Mouse (Mus musculus): Measurements from ENCODE around the gene Cbx5. TPM values are rescaled to one million over a fixed set of nuclear protein-coding genes. Genes with fewer than 3 reads are reported as not detected.

Gene Cbx5
- polyA plus RNA-seq, 1 experiment, result 221 TPM

GRCm38 (mm10) chr15:103202088-103202793 lies 37.4 kb downstream of the Cbx5 start:
- H3K4me1 ChIP-seq (ENCODE audit: control insufficient read depth, insufficient read depth, low read length), result no peaks in the 10 kb centered on the region
- WGBS, result 42% methylated on average over 6 of the region's 6 CpGs
- no peak for TF ChIP-seq CTCF (IDR thresholded peaks at IDR 0.05; ENCODE audit: insufficient read depth, low read depth, low read length)
- TF ChIP-seq POLR2A (IDR thresholded peaks at IDR 0.05; ENCODE audit: insufficient read depth, low read depth, low read length), result no peak
- no peak overlapping the region for H3K4me3 ChIP-seq (ENCODE audit: insufficient read depth, low read depth, low read length)
- H3K27ac ChIP-seq (ENCODE audit: insufficient read depth, low read depth, low read length), result peak overlapping the region; percentile 56; the same call in 1 of the 2 replicates

GRCm38 (mm10) chr15:103197785-103198184 lies 41.8 kb downstream of the Cbx5 start:
- Histone ChIP-seq H3K4me3 (ENCODE audit: insufficient read depth, low read depth, low read length) (no peak overlapping the region), H3K4me1 (ENCODE audit: control insufficient read depth, insufficient read depth, low read length) (no peaks in the 10 kb centered on the region), H3K27ac (ENCODE audit: insufficient read depth, low read depth, low read length) (no peak overlapping the region)
- TF ChIP-seq CTCF (IDR thresholded peaks at IDR 0.05; ENCODE audit: insufficient read depth, low read depth, low read length) (no peak), POLR2A (IDR thresholded peaks at IDR 0.05; ENCODE audit: insufficient read depth, low read depth, low read length) (no peak)
- WGBS, result 41% methylated on average over 4 of the region's 4 CpGs

GRCm38 (mm10) chr15:103196835-103197234 lies 42.8 kb downstream of the Cbx5 start:
- 34% methylated on average over 1 of the region's 1 CpGs for WGBS
- Histone ChIP-seq H3K4me3 (ENCODE audit: insufficient read depth, low read depth, low read length) (no peak overlapping the region), H3K4me1 (ENCODE audit: control insufficient read depth, insufficient read depth, low read length) (no peaks in the 10 kb centered on the region), H3K27ac (ENCODE audit: insufficient read depth, low read depth, low read length) (no peak overlapping the region)
- TF ChIP-seq CTCF (IDR thresholded peaks at IDR 0.05; ENCODE audit: insufficient read depth, low read depth, low read length) (no peak), POLR2A (IDR thresholded peaks at IDR 0.05; ENCODE audit: insufficient read depth, low read depth, low read length) (no peak)

- WGBS, result 53% methylated on average over 2 of the region's 2 CpGs
- Histone ChIP-seq H3K4me3 (ENCODE audit: insufficient read depth, low read depth, low read length) (no peak overlapping the region), H3K27ac (ENCODE audit: insufficient read depth, low read depth, low read length) (no peak overlapping the region), H3K4me1 (ENCODE audit: control insufficient read depth, insufficient read depth, low read length) (no peaks in the 10 kb centered on the region)
- no peak for TF ChIP-seq POLR2A (IDR thresholded peaks at IDR 0.05; ENCODE audit: insufficient read depth, low read depth, low read length)
- TF ChIP-seq CTCF (IDR thresholded peaks at IDR 0.05; ENCODE audit: insufficient read depth, low read depth, low read length), result no peak
Observed at GRCm38 (mm10) chr15:103193606-103194005, 46.0 kb downstream of the Cbx5 start.

- Histone ChIP-seq H3K4me3 (ENCODE audit: insufficient read depth, low read depth, low read length) (no peak overlapping the region), H3K27ac (ENCODE audit: insufficient read depth, low read depth, low read length) (no peak overlapping the region), H3K4me1 (ENCODE audit: control insufficient read depth, insufficient read depth, low read length) (no peaks in the 10 kb centered on the region)
- WGBS, result 49% methylated on average over 10 of the region's 10 CpGs
- TF ChIP-seq CTCF (IDR thresholded peaks at IDR 0.05; ENCODE audit: insufficient read depth, low read depth, low read length) (no peak), POLR2A (IDR thresholded peaks at IDR 0.05; ENCODE audit: insufficient read depth, low read depth, low read length) (no peak)
Observed at GRCm38 (mm10) chr15:103190531-103191462, 48.8 kb downstream of the Cbx5 start.

GRCm38 (mm10) chr15:103190083-103190482 lies 49.5 kb downstream of the Cbx5 start:
- WGBS, result 82% methylated on average over 7 of the region's 7 CpGs
- no peak for TF ChIP-seq POLR2A (IDR thresholded peaks at IDR 0.05; ENCODE audit: insufficient read depth, low read depth, low read length)
- no peak for TF ChIP-seq CTCF (IDR thresholded peaks at IDR 0.05; ENCODE audit: insufficient read depth, low read depth, low read length)
- H3K27ac ChIP-seq (ENCODE audit: insufficient read depth, low read depth, low read length), result no peak overlapping the region
- no peak overlapping the region for H3K4me3 ChIP-seq (ENCODE audit: insufficient read depth, low read depth, low read length)
- H3K4me1 ChIP-seq (ENCODE audit: control insufficient read depth, insufficient read depth, low read length), result no peaks in the 10 kb centered on the region

- no peak for TF ChIP-seq POLR2A (IDR thresholded peaks at IDR 0.05; ENCODE audit: insufficient read depth, low read depth, low read length)
- no peak for TF ChIP-seq CTCF (IDR thresholded peaks at IDR 0.05; ENCODE audit: insufficient read depth, low read depth, low read length)
- Histone ChIP-seq H3K4me3 (ENCODE audit: insufficient read depth, low read depth, low read length) (no peak overlapping the region), H3K27ac (ENCODE audit: insufficient read depth, low read depth, low read length) (no peak overlapping the region), H3K4me1 (ENCODE audit: control insufficient read depth, insufficient read depth, low read length) (peaks cover 11% of the 10 kb centered on the region)
- 79% methylated on average over 6 of the region's 6 CpGs for WGBS
Observed at GRCm38 (mm10) chr15:103187803-103188202, 51.8 kb downstream of the Cbx5 start.

GRCm38 (mm10) chr15:103185462-103186198 lies 54.0 kb downstream of the Cbx5 start:
- Histone ChIP-seq H3K4me3 (ENCODE audit: insufficient read depth, low read depth, low read length) (no peak overlapping the region), H3K27ac (ENCODE audit: insufficient read depth, low read depth, low read length) (no peak overlapping the region), H3K4me1 (ENCODE audit: control insufficient read depth, insufficient read depth, low read length) (peaks cover 14% of the 10 kb centered on the region)
- WGBS, result 51% methylated on average over 19 of the region's 19 CpGs
- TF ChIP-seq POLR2A (IDR thresholded peaks at IDR 0.05; ENCODE audit: insufficient read depth, low read depth, low read length) (no peak), CTCF (IDR thresholded peaks at IDR 0.05; ENCODE audit: insufficient read depth, low read depth, low read length) (peak; percentile 53; the same call in 1 of the 2 replicates)

All from olfactory bulb, adult 2 months (tissue).